Mouse (Mus musculus) fat pad, adult 2 months (tissue): Measurements from ENCODE around the gene Mgll.
A peak's percentile ranks its signal among the peaks of the same experiment; 100 is the strongest.

Experiments used
- DNase-seq: peaks from one replicate; pipeline ENCODE4 v3.0.0-alpha.2; 2011; ENCODE audit warnings: low read depth, low spot score; ENCODE audit errors: extremely low read depth

Mgll gene

GRCm38 (mm10) chr6:88717143-88718032, 6.8 kb upstream of the Mgll start:
- no peak for DNase-seq

- DNase-seq, result peak; percentile 92
These were observed 6.0 kb upstream of the Mgll start for GRCm38 (mm10) chr6:88718033-88718725.

- no peak for DNase-seq
These were observed 3.2 kb upstream of the Mgll start for GRCm38 (mm10) chr6:88721059-88721458.

- DNase-seq, result no peak
These were observed 1.3 kb upstream of the Mgll start for GRCm38 (mm10) chr6:88722906-88723305.

GRCm38 (mm10) chr6:88723806-88724312, 353 bp upstream of the Mgll start:
- DNase-seq, result no peak

GRCm38 (mm10) chr6:88725590-88725989, 1.4 kb downstream of the Mgll start:
- DNase-seq, result no peak

- no peak for DNase-seq
These were observed 2.3 kb downstream of the Mgll start for GRCm38 (mm10) chr6:88726252-88727211.

- DNase-seq, result no peak
These were observed 3.3 kb downstream of the Mgll start for GRCm38 (mm10) chr6:88727490-88727889.

GRCm38 (mm10) chr6:88728054-88728453, 3.8 kb downstream of the Mgll start:
- DNase-seq, result no peak

GRCm38 (mm10) chr6:88728515-88728914, 4.3 kb downstream of the Mgll start:
- DNase-seq, result no peak

GRCm38 (mm10) chr6:88731211-88731751, 7.1 kb downstream of the Mgll start:
- no peak for DNase-seq

GRCm38 (mm10) chr6:88731991-88732390, 7.8 kb downstream of the Mgll start:
- DNase-seq, result no peak

GRCm38 (mm10) chr6:88732643-88733613, 8.7 kb downstream of the Mgll start:
- no peak for DNase-seq

GRCm38 (mm10) chr6:88736337-88736736, 12.1 kb downstream of the Mgll start:
- no peak for DNase-seq

- no peak for DNase-seq
These were observed 12.7 kb downstream of the Mgll start for GRCm38 (mm10) chr6:88736741-88737508.

- no peak for DNase-seq
These were observed 13.3 kb downstream of the Mgll start for GRCm38 (mm10) chr6:88737509-88737888.

- no peak for DNase-seq
These were observed 16.8 kb downstream of the Mgll start for GRCm38 (mm10) chr6:88741041-88741440.

GRCm38 (mm10) chr6:88741791-88742190, 17.6 kb downstream of the Mgll start:
- no peak for DNase-seq
